Mouse (Mus musculus): ENCODE results near the gene Tssk3.

The Tssk3 gene

DNA sequence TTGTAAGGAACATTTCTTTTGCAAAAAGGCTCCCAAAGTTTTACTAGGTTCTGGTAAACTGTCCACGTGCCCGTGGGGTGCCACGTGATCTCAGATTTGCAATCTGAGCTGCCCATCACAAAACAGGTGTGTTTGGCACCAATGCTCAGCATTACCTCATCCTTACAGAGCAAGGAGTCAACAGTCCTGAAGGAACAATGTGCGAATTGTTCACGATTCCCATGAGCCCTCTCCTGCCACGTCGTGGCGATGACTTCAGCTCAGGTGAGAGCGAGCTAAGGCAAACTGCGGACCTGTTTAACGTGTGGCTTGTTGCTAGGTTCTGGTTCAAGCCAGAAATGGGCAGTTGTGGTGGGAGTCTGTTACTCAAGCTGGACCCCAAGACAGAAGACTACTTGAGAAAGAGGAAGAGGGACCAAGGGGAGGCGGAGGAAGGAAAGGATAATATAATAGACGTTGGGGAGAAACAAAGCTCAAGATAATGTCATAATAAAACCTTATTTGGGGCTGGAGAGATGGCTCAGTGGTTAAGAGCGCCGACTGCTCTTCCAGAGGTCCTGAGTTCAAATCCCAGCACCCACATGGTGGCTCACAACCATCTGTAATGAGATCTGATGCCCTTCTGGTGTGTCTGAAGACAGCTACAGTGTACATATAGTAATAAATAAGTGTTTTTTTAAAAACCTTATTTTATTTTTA, 39.2 kb downstream of the Tssk3 start:
- DNase-seq (ENCODE audit: low read depth in 1 of 2, low spot score in 2 of 2) = no peak

DNA sequence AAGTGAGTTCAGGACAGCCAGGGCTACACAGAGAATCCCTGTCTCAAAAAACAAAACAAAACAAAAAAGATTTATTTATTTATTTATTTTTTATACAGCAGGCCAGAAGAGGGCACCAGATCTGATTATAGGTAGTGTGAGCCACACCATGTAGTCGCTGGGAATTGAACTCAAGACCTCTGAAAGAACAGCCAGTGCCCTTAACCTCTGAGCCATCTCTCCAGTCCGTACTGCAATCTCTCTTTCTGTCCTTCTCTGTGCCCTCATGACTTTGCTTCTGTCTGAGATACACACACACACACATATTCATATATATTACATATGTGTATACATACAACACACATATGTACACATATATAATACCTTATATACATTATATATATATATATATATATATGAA, 40.0 kb downstream of the Tssk3 start:
- no peak for DNase-seq (ENCODE audit: low read depth in 1 of 2, low spot score in 2 of 2)

DNA sequence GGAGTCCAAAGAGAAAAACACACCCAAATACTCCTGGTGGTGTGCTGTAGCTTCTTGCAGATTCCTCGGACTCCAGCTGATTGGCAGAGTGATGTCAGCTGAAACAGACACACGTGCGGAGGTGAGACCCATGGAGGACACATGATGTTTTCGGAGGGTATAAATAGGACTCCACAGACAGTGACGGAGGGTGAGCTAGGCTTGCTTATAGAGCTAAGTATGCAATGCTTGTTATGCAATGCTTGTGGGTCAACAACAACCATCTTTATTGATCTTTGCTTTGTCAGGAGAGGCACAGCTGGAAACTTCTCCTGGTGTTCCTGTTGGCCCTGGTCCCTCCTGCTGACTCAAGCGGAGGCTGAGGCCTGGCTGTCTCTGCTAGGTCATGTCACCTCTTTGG, 42.1 kb downstream of the Tssk3 start:
- DNase-seq (ENCODE audit: low read depth in 1 of 2, low spot score in 2 of 2) = no peak

DNA sequence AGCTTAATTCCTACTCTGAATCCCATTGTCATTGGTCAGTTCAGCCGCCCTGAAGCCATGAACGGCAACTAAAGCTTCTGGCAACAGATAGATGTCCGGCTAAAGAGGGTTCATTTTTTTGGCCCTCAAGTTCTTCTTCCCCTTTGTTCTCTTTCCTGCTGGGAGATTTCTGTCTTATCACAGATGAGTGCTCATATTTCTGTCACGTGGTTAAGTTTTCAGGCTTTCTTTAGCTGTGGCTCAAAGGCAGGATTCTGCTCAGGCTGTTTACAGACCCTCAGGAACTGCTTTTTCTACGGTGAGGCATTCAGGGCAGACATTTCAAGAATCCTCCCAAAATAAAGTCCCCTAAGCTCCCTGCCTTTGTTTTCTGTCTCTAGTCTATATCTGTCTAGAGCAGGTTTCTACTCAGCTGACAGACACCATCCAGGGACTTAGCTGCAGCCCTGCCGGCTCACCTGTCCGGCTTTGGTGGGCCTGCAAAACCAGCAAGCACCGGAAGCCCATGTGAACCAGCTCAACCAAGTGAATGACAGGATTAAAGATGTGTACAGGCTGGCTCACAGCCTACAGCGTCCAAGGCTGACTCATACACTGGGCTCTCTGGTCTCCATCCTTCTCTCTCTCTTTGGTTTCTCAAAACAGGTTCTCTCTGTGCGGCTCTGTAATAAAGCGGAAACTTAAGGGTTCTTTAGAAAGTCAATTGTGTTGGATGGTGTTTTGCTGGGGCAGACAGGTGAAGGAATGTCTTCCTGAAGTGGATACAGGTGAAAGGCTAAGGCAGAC, 42.9 kb downstream of the Tssk3 start:
- no peak for DNase-seq (ENCODE audit: low read depth in 1 of 2, low spot score in 2 of 2)

DNA sequence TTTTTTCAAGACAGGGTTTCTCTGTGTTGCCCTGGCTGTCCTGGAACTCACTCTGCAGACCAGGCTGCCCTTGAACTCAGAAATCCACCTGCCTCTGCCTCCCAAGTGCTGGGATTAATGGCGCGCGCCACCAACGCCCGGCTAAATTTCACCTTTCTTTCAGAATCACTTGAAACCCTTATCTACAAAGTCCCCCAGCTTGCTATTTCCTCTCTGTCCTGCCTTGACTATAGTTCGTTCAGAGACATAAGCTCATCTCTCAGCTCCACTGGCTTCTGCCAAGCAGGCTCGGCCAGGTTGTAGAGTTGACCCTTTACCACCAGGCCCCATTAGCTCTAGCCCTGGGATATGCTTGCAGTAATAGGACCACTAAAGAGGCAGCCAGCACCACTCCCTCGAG, 43.5 kb downstream of the Tssk3 start:
- no peak for DNase-seq (ENCODE audit: low read depth in 1 of 2, low spot score in 2 of 2)

DNA sequence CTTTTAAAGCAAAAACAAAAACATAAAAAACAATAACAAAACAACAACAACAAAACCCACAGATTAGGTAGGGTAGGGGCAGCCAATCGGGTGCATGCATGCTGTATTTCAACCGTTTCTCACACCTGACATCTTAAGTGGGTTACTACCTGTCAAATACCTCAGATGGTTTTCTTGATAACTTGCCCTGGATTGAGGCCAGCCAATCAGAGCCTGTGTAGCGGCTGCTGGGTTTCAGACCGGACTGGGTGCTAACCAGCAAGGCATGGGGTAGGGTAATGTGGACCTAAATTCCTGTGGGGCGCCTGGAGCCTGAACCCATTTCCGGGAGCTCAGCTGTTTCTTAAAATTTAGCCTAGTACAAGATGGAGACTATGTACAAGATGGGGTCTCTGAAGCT, 49.7 kb downstream of the Tssk3 start:
- DNase-seq (ENCODE audit: low read depth in 1 of 2, low spot score in 2 of 2) = no peak

DNA sequence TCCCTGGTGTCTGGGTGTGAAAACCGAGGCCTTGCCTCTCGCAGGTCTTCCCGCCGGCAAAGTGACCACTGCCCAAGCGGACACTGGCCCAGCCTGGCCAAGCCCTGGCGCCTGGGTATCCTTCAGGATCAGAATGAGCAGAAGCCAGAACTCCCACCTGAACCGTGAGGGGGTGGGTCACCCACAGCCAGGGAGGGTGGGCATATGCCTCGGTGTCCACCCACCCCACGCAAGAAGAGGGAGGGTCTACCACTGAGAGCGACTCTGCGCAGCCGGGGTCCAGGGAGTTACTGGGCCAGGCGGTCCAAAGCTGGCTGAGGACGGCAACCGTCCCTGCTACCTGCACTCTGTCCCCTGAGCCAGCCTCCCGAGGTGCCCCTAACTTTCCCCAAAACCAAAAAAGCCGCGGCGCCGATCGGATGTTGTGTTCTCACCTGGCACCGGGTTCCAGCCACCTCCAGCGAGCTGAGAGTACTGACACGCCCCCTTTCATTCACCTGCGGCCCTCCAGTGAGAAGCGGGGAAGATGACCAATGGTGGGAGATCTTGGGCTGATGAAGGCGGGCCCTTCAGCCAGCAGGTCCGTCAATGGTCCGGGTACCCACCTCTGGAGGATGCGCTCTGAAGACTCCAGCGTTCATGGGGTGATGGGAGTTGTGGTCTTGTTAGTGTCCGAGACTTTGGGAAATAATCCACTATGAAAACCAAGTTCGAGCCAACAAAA, 50.3 kb downstream of the Tssk3 start, which contains the start of gene Zbtb8b:
Gene Zbtb8b (minus strand): TSS at position 514 of the 724 bp plus-strand sequence.
- DNase-seq (ENCODE audit: low read depth in 1 of 2, low spot score in 2 of 2) = no peak

Measured in monocyte, adult 2 months (primary cell).